Mouse (Mus musculus): Measurements from ENCODE around the gene Fut1. TPM values are rescaled to one million over a fixed set of nuclear protein-coding genes. Genes with fewer than 3 reads are reported as not detected.

Gene Fut1
- polyA plus RNA-seq (2012; rRNA removed) (1.0 and 1.9 TPM in 2 replicates), polyA plus RNA-seq (2014; fragmentation: Nextera tagmentation; extraction: Ambion mirVana) (1.2 and 1.8 TPM in 2 replicates)

GRCm38 (mm10) chr7:45617042-45617695, at the start of gene Fut1:
Gene Fut1, plus strand, starts transcription at chr7:45617289.
- no peak for TF ChIP-seq POLR2A (IDR thresholded peaks at IDR 0.05; ENCODE audit: borderline replicate concordance, extremely low read depth, insufficient read depth, insufficient read length)
- Histone ChIP-seq H3K27me3 (ENCODE audit: control insufficient read depth, insufficient read depth, low read length) (peaks cover 23% of the 10 kb centered on the region; the same call in 1 of the 2 replicates), H3K9me3 (ENCODE audit: control insufficient read depth, low read length) (no peaks in the 10 kb centered on the region), H3K4me2 (replicated peaks; ENCODE audit: low read depth, low read length, severe bottlenecking) (peak within 1 kb of the TSS; percentile 48), H3K36me3 (ENCODE audit: control insufficient read depth, insufficient read depth, low read length) (no peaks in the 10 kb centered on the region), H3K9ac (ENCODE audit: low read depth, low read length, severe bottlenecking) (peak within 1 kb of the TSS; percentile 41), H3K4me3 (replicated peaks; ENCODE audit: low read length) (peak within 1 kb of the TSS; percentile 19), H3K27ac (replicated peaks; ENCODE audit: low read depth, low read length) (no peak within 1 kb of the TSS), H3K4me1 (ENCODE audit: control insufficient read depth, insufficient read depth, low read length) (peaks cover 8% of the 10 kb centered on the region; the same call in 1 of the 2 replicates)
- DNase-seq (ENCODE audit: low spot score) = peak; percentile 56
- ATAC-seq (ENCODE audit: low FRiP score, low read depth) = no peak
- WGBS = 6% methylated on average over 28 of the region's 31 CpGs

DNA sequence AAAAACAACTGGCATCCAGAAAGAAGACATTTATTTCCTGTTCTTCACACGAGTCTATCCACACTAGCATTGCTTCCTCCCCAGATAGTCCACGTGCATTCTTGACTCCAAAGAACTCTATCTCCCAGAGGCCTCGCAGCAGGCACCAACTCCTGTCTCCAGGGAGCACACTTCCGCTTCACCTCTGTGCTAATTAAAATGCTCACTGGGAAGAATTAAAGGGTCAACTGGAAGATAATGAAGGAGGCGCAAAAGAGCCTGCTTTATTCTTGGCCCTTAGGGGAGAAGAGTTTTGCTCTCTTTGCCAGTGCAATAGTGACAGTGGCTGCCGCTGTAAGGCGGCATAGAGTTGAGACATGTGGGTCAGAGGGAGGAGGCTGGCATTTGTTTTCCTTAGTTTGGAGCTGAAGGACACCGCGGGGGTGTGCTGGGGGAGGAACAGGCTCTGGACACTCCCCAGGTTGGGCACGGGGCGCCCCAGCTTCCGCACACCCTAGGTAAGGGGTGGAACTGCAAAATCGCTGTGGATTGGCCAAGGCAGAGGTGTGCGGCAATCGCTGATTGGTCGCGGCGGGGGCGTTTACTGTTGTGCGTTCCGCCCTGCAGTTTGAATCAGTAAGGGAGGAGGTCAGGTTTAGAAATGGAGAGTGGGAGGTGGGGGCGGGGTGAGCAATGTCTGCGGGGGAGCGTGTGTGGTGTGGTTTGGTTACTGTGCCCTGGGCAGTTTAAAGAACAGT, 49.1 kb upstream of the Fut1 start:
- WGBS = under 1% methylated on average over 24 of the region's 24 CpGs

GRCm38 (mm10) chr7:45568601-45569473, 48.3 kb upstream of the Fut1 start:
- Histone ChIP-seq H3K4me3 (replicated peaks; ENCODE audit: low read length) (peak overlapping the region; percentile 47), H3K4me1 (ENCODE audit: control insufficient read depth, insufficient read depth, low read length) (peaks cover 21% of the 10 kb centered on the region), H3K36me3 (ENCODE audit: control insufficient read depth, insufficient read depth, low read length) (no peaks in the 10 kb centered on the region), H3K9ac (ENCODE audit: low read depth, low read length, severe bottlenecking) (0 out of 2 replicates have a peak overlapping the region, but pooled peaks have one; percentile 38), H3K27me3 (ENCODE audit: control insufficient read depth, insufficient read depth, low read length) (no peaks in the 10 kb centered on the region), H3K4me2 (replicated peaks; ENCODE audit: low read depth, low read length, severe bottlenecking) (peak overlapping the region; percentile 80), H3K27ac (replicated peaks; ENCODE audit: low read depth, low read length) (peak overlapping the region; percentile 65), H3K9me3 (ENCODE audit: control insufficient read depth, low read length) (no peaks in the 10 kb centered on the region)
- 81% methylated on average over 10 of the region's 10 CpGs for WGBS
- no peak; the same call in 1 of the 2 replicates for ATAC-seq (ENCODE audit: low FRiP score, low read depth)
- no peak for DNase-seq (ENCODE audit: low spot score)
- TF ChIP-seq POLR2A (IDR thresholded peaks at IDR 0.05; ENCODE audit: borderline replicate concordance, extremely low read depth, insufficient read depth, insufficient read length) = no peak

More for the DNA sequence above, 49.1 kb upstream of the Fut1 start:
- peaks cover 21% of the 10 kb centered on the region for H3K4me1 ChIP-seq (ENCODE audit: control insufficient read depth, insufficient read depth, low read length)
- peak overlapping the region; percentile 50 for H3K9ac ChIP-seq (ENCODE audit: low read depth, low read length, severe bottlenecking)
- peak; percentile 97 for DNase-seq (ENCODE audit: low spot score)
- H3K27ac ChIP-seq (replicated peaks; ENCODE audit: low read depth, low read length) = peak overlapping the region; percentile 65
- H3K9me3 ChIP-seq (ENCODE audit: control insufficient read depth, low read length) = no peaks in the 10 kb centered on the region
- no peak for TF ChIP-seq POLR2A (IDR thresholded peaks at IDR 0.05; ENCODE audit: borderline replicate concordance, extremely low read depth, insufficient read depth, insufficient read length)
- peak overlapping the region; percentile 80 for H3K4me2 ChIP-seq (replicated peaks; ENCODE audit: low read depth, low read length, severe bottlenecking)
- H3K36me3 ChIP-seq (ENCODE audit: control insufficient read depth, insufficient read depth, low read length) = no peaks in the 10 kb centered on the region
- peak; percentile 95 for ATAC-seq (ENCODE audit: low FRiP score, low read depth)
- H3K27me3 ChIP-seq (ENCODE audit: control insufficient read depth, insufficient read depth, low read length) = no peaks in the 10 kb centered on the region
- peak overlapping the region; percentile 47 for H3K4me3 ChIP-seq (replicated peaks; ENCODE audit: low read length)

DNA sequence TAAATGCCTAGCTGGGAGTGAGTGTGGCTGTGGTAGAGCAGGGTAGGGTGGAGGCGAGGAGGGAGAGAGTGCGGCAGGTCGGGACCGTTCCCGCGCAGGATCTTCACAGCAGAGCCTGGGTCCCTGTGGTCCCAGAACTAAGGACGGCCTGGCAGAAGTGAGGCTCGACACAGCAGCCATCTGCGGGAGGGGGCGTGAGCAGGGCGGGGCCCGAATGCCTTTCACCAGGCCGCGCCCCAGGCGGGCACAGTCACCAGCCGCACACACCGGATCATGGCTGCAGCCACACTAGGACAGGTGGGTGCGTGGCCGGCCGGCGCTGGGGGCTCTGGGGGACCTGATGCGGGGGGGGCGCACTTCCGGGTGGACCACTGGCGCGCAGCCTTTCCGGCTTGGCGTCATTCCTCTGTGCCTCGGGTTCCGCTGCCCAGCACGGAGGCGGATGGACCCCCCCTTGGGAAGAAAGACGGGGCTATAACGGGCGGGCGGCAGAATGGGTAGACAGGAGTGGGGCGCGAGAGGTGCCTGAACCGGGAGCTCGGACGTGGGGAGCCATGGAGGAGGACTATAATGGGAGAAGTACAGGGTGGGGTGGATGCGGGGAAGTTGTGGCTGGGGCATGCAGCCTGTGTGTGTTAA, 46.9 kb upstream of the Fut1 start, which contains the start of gene Bcat2:
Bcat2 (plus strand) TSS at position 51 of the 639 bp plus-strand sequence.
- peaks cover 21% of the 10 kb centered on the region for H3K4me1 ChIP-seq (ENCODE audit: control insufficient read depth, insufficient read depth, low read length)
- H3K27ac ChIP-seq (replicated peaks; ENCODE audit: low read depth, low read length) = peak within 1 kb of the TSS; percentile 88
- no peaks in the 10 kb centered on the region for H3K9me3 ChIP-seq (ENCODE audit: control insufficient read depth, low read length)
- peaks cover 3% of the 10 kb centered on the region for H3K36me3 ChIP-seq (ENCODE audit: control insufficient read depth, insufficient read depth, low read length)
- ATAC-seq (ENCODE audit: low FRiP score, low read depth) = peak; percentile 68
- peak within 1 kb of the TSS; percentile 72 for H3K4me3 ChIP-seq (replicated peaks; ENCODE audit: low read length)
- WGBS = under 1% methylated on average over 29 of the region's 42 CpGs
- peak; percentile 72 for DNase-seq (ENCODE audit: low spot score)
- H3K9ac ChIP-seq (ENCODE audit: low read depth, low read length, severe bottlenecking) = peak within 1 kb of the TSS; percentile 80
- H3K4me2 ChIP-seq (replicated peaks; ENCODE audit: low read depth, low read length, severe bottlenecking) = peak within 1 kb of the TSS; percentile 75
- H3K27me3 ChIP-seq (ENCODE audit: control insufficient read depth, insufficient read depth, low read length) = no peaks in the 10 kb centered on the region
- TF ChIP-seq POLR2A (IDR thresholded peaks at IDR 0.05; ENCODE audit: borderline replicate concordance, extremely low read depth, insufficient read depth, insufficient read length) = no peak; the same call in 1 of the 2 replicates
